Mouse (Mus musculus) megakaryocyte progenitor cell, adult 5-6 weeks (primary cell): ENCODE data around the gene Adh1. TPM values are rescaled to one million over a fixed set of nuclear protein-coding genes. Genes with fewer than 3 reads are reported as not detected.
A peak's percentile ranks its signal among the peaks of the same experiment; 100 is the strongest.

Experiments
- ATAC-seq: replicated peaks from 2 replicates; pipeline ENCODE4 v1.8.0; 2016; ENCODE audit warnings: mild to moderate bottlenecking, moderate TSS enrichment, inconsistent platforms; ENCODE audit not compliant: poor library complexity
- total RNA-seq, 2 experiments: library from RNA; stranded (forward) in 1 of 2; stranded (reverse) in 1 of 2; fragments of 157-497, 149-512 nt in 1 of 2; fragments of 200-1000 nt in 1 of 2; gene quantifications; 2 replicates each; pipeline versions ENCODE4 v1.2.3 to v1.2.4; 2015 to 2017

Adh1 gene
- total RNA-seq, 2 experiments from 2014 or later: not detected

- peak; percentile 5; the same call in 1 of the 2 replicates for ATAC-seq
Measured at GRCm38 (mm10) chr3:138240942-138241341, 19.8 kb upstream of the Adh1 start.

GRCm38 (mm10) chr3:138241371-138241770 lies 19.4 kb upstream of the Adh1 start:
- no peak for ATAC-seq

GRCm38 (mm10) chr3:138242021-138242726 lies 18.6 kb upstream of the Adh1 start:
- no peak for ATAC-seq

GRCm38 (mm10) chr3:138242933-138243332 lies 17.9 kb upstream of the Adh1 start:
- no peak for ATAC-seq

- ATAC-seq: no peak
Measured at GRCm38 (mm10) chr3:138244338-138244874, 16.4 kb upstream of the Adh1 start.

GRCm38 (mm10) chr3:138246511-138247020 lies 14.2 kb upstream of the Adh1 start:
- no peak for ATAC-seq

- no peak for ATAC-seq
Measured at GRCm38 (mm10) chr3:138247241-138247640, 13.6 kb upstream of the Adh1 start.

GRCm38 (mm10) chr3:138248011-138248410 lies 12.8 kb upstream of the Adh1 start:
- no peak for ATAC-seq

- ATAC-seq: no peak
Measured at GRCm38 (mm10) chr3:138248746-138249145, 12.0 kb upstream of the Adh1 start.

- ATAC-seq: no peak
Measured at GRCm38 (mm10) chr3:138251156-138251555, 9.6 kb upstream of the Adh1 start.

- no peak for ATAC-seq
Measured at GRCm38 (mm10) chr3:138254205-138254604, 6.6 kb upstream of the Adh1 start.

GRCm38 (mm10) chr3:138255366-138255765 lies 5.4 kb upstream of the Adh1 start:
- no peak for ATAC-seq

- ATAC-seq: no peak
Measured at GRCm38 (mm10) chr3:138255780-138256550, 4.8 kb upstream of the Adh1 start.

GRCm38 (mm10) chr3:138262568-138262967 lies 1.8 kb downstream of the Adh1 start:
- ATAC-seq: no peak

- ATAC-seq: no peak
Measured at GRCm38 (mm10) chr3:138263154-138263930, 2.6 kb downstream of the Adh1 start.

GRCm38 (mm10) chr3:138264648-138265047 lies 3.9 kb downstream of the Adh1 start:
- ATAC-seq: no peak

- no peak for ATAC-seq
Measured at GRCm38 (mm10) chr3:138270507-138270906, 9.7 kb downstream of the Adh1 start.

GRCm38 (mm10) chr3:138271297-138271696 lies 10.5 kb downstream of the Adh1 start:
- ATAC-seq: no peak

GRCm38 (mm10) chr3:138273080-138273479 lies 12.3 kb downstream of the Adh1 start:
- ATAC-seq: no peak

- no peak for ATAC-seq
Measured at GRCm38 (mm10) chr3:138275100-138275499, 14.3 kb downstream of the Adh1 start.

- ATAC-seq: no peak
Measured at GRCm38 (mm10) chr3:138282556-138282955, 21.8 kb downstream of the Adh1 start.
